Mouse (Mus musculus) heart, adult 2 months (tissue): ENCODE results near the gene Gm28051.

Source experiments
- CTCF ChIP-seq: fragments of 200-600 bp; IDR thresholded peaks from 2 replicates; pipeline ENCODE4 v1.8.1; 2022; ENCODE audit warnings: antibody characterized with exemption, mild to moderate bottlenecking, moderate library complexity
- POLR2A ChIP-seq: fragments of 200-500 bp; IDR thresholded peaks from 2 replicates; pipeline ENCODE4 v1.6.1; 2011; ENCODE audit warnings: mild to moderate bottlenecking, low read depth, low read length, control low read depth; ENCODE audit not compliant: insufficient read depth

DNA sequence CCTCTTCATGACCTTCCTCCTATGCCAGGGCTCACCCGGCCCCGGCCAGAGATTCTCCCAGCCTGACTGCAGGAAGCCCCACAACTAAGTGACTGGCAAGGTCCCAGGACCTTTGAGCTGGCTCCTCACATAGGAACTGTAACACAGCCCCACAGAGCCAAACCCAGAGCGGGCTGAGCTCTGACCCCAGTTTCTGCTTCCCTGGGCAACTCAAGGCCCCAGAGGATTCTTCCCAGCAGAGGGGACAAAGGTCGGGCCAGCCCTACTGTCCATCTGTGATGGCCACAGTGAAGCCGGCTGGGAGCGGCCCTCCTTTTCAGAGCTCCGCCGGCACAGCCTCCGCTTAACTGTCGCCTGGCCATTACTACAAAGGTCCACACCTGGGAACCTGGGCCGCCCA lies 66.4 kb downstream of the Gm28051 start:
- TF ChIP-seq POLR2A (no peak), CTCF (no peak)
